Mouse (Mus musculus) central nervous system, embryonic 18 days (tissue): ENCODE results near the gene Eqtn. TPM values are rescaled to one million over a fixed set of nuclear protein-coding genes. Genes with fewer than 3 reads are reported as not detected.

Experiments
- polyA plus RNA-seq: library from polyadenylated mRNA; depleted of rRNA; stranded (reverse); fragments of >200 nt; gene quantifications from 2 replicates; pipeline ENCODE4 v1.2.3, GENCODE M21; 2012; rRNA removed

The Eqtn gene
- polyA plus RNA-seq: 0.88 and 1.0 TPM in 2 replicates

DNA sequence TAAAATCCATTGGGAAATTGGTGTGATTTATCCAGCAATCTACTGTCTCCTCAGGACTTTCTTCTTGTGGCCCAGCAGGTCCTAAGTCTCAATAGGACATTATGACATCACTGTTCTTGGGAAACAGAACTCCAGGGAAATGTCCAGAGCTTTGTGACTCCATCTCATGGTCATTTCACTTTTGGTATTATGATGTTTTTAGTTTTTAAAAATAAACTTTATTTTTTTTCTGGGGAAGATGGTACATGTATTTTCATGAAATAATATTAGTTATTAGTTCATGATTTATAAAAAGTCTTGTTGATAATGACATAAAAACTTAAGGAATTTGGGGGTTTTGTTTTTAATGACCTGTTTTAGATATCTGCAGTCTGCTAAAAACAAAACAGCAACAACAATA, at the start of gene Eqtn:
Eqtn (minus strand) TSS at position 101 of the 400 bp plus-strand sequence.

Other genes starting within 250 kb of the Eqtn start
- gene Tek, start 189.6 kb downstream of the Eqtn start, polyA plus RNA-seq: 6.9 and 7.2 TPM in 2 replicates
- gene Mysm1, start 50.3 kb upstream of the Eqtn start, polyA plus RNA-seq: 19.3 and 20.3 TPM in 2 replicates
- 29.5 and 32.3 TPM in 2 replicates for gene Jun, start 123.4 kb upstream of the Eqtn start, polyA plus RNA-seq